22 mouse cellular contexts compared by ENCODE assay signal in the genomic region with DNA sequence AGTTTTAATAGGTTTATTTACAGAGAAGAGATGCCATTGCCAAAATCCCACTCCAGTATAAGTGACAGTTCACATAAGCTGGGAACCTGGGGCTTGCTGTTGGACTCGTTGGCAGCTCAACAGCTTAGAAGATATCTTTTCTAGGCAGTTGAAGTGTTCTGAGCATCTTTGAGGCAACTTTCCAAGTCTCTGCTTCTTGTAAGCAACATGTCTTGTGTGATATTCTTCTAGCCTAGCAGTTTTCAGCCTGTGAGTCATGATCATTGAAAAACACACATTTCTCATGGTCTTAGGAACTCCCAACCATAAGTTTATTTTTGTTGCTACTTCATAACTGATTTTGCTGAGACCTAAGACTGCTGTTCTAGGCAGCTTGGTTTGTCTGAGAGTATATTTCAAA. TPM values are rescaled to one million over a fixed set of nuclear protein-coding genes. Genes with fewer than 3 reads are reported as not detected.
DNase-seq lines count a peak whose midpoint lies in the region; ATAC-seq and TF ChIP-seq lines count a peak whose summit lies in the region.
"Had no signal": no experiment of that assay in that cellular context is flagged by ENCODE, and none has a peak within 500 bp of the region (broad histone marks: within the 10 kb centered on the region; RNA-seq: fewer than 3 reads in every experiment).

No protein-coding gene starts in this region.

- DNase-seq in frontal cortex, postnatal 36 days (ENCODE audit: low spot score in 2 of 2): no peak
- DNase-seq in heart, adult 8-10 months (ENCODE audit: low spot score): no peak
- DNase-seq in liver, embryonic 13.5 days: no peak
- no peak for DNase-seq in liver
- no peak for DNase-seq in forebrain, embryonic 14.5 days (ENCODE audit: low spot score)
- DNase-seq: adrenal gland, postnatal 10 days; cerebellum, adult 11 months; cerebellum, adult 9-11 months; lung, postnatal 36 days; midbrain, embryonic 14.5 days; retina, postnatal 1 day; right cerebral cortex, postnatal 25 days; spleen, adult 18-20 months had no signal

- 46% methylated on average over 1 of the region's 1 CpGs for WGBS in heart, embryonic 16.5 days
- WGBS in liver, embryonic 13.5 days (ENCODE audit: insufficient replicate concordance): 56% methylated on average over 1 of the region's 1 CpGs
- 89% methylated on average over 1 of the region's 1 CpGs for WGBS in forebrain, embryonic 14.5 days

- ATAC-seq in frontal cortex, adult (ENCODE audit: low TSS enrichment): peak; percentile 62
- no peak for ATAC-seq in heart, embryonic 16.5 days (replicated peaks; ENCODE audit: extremely low read depth, insufficient read depth, low FRiP score)
- ATAC-seq in liver, embryonic 13.5 days (ENCODE audit: low read depth): no peak
- no peak for ATAC-seq in forebrain, embryonic 14.5 days
- ATAC-seq: forebrain, embryonic 16.5 days; inflammation-experienced regulatory T-cells, adult 6 months had no signal

- H3K4me1 ChIP-seq in heart, embryonic 16.5 days (ENCODE audit: control insufficient read depth, insufficient read depth, low read length): peaks cover 12% of the 10 kb centered on the region; the same call in 1 of the 2 replicates
- peaks cover 14% of the 10 kb centered on the region for H3K4me1 ChIP-seq in liver, embryonic 13.5 days (replicated peaks)
- no peaks in the 10 kb centered on the region for H3K4me1 ChIP-seq in embryonic fibroblast, embryonic 13.5 days (ENCODE audit: control insufficient read depth, insufficient read depth, low read length)
- H3K4me1 ChIP-seq in forebrain, embryonic 14.5 days (ENCODE audit: control insufficient read depth, insufficient read depth, low read length): no peaks in the 10 kb centered on the region
- H3K4me1 ChIP-seq: embryonic facial prominence, embryonic 15.5 days; hindbrain, embryonic 13.5 days; neural tube, embryonic 13.5 days had no signal

- H3K9me3 ChIP-seq in heart, embryonic 16.5 days (replicated peaks; ENCODE audit: control insufficient read depth, low read length): no peaks in the 10 kb centered on the region; the same call in 1 of the 2 replicates
- H3K9me3 ChIP-seq in liver, embryonic 13.5 days (replicated peaks): no peaks in the 10 kb centered on the region
- no peaks in the 10 kb centered on the region; the same call in 1 of the 2 replicates for H3K9me3 ChIP-seq in forebrain, embryonic 14.5 days (replicated peaks; ENCODE audit: control insufficient read depth, low read length)
- H3K9me3 ChIP-seq: embryonic facial prominence, embryonic 15.5 days; hindbrain, embryonic 13.5 days had no signal

- H3K4me2 ChIP-seq in heart, embryonic 16.5 days (ENCODE audit: low read depth, low read length): no peak overlapping the region
- H3K4me2 ChIP-seq in liver, embryonic 13.5 days: no peak overlapping the region
- no peak overlapping the region for H3K4me2 ChIP-seq in forebrain, embryonic 14.5 days (ENCODE audit: low read length)
- H3K4me2 ChIP-seq: embryonic facial prominence, embryonic 15.5 days; hindbrain, embryonic 13.5 days; neural tube, embryonic 13.5 days had no signal

- no peak for TF ChIP-seq CTCF in embryonic fibroblast, embryonic 13.5 days (IDR thresholded peaks at IDR 0.05; ENCODE audit: borderline replicate concordance, insufficient read depth, low read length)

- no peak for TF ChIP-seq POLR2A in embryonic fibroblast, embryonic 13.5 days (IDR thresholded peaks at IDR 0.05; ENCODE audit: low read depth, low read length)

- no peaks in the 10 kb centered on the region for H3K27me3 ChIP-seq in heart, embryonic 16.5 days (ENCODE audit: control insufficient read depth, insufficient read depth, low read length)
- H3K27me3 ChIP-seq in liver, embryonic 13.5 days: no peaks in the 10 kb centered on the region
- no peaks in the 10 kb centered on the region for H3K27me3 ChIP-seq in forebrain, embryonic 14.5 days (replicated peaks; ENCODE audit: control insufficient read depth, insufficient read depth, low read length)
- H3K27me3 ChIP-seq: embryonic facial prominence, embryonic 15.5 days; hindbrain, embryonic 13.5 days; neural tube, embryonic 13.5 days had no signal

- no peak overlapping the region for H3K9ac ChIP-seq in heart, embryonic 16.5 days (ENCODE audit: low read length)
- H3K9ac ChIP-seq in liver, embryonic 13.5 days: no peak overlapping the region
- no peak overlapping the region for H3K9ac ChIP-seq in forebrain, embryonic 14.5 days (ENCODE audit: low read length)
- H3K9ac ChIP-seq: embryonic facial prominence, embryonic 15.5 days; hindbrain, embryonic 13.5 days; neural tube, embryonic 13.5 days had no signal

- peaks cover 8% of the 10 kb centered on the region for H3K36me3 ChIP-seq in heart, embryonic 16.5 days (ENCODE audit: control insufficient read depth, insufficient read depth)
- H3K36me3 ChIP-seq in liver, embryonic 13.5 days: peaks cover 9% of the 10 kb centered on the region
- H3K36me3 ChIP-seq in forebrain, embryonic 14.5 days (ENCODE audit: control insufficient read depth, insufficient read depth, low read length): peaks cover 9% of the 10 kb centered on the region

- H3K4me3 ChIP-seq in heart, embryonic 16.5 days (ENCODE audit: low read length): no peak overlapping the region
- no peak overlapping the region for H3K4me3 ChIP-seq in liver, embryonic 13.5 days (replicated peaks)
- no peak overlapping the region for H3K4me3 ChIP-seq in embryonic fibroblast, embryonic 13.5 days (ENCODE audit: insufficient read depth, low read length)
- H3K4me3 ChIP-seq in forebrain, embryonic 14.5 days (ENCODE audit: low read depth, low read length): no peak overlapping the region
- H3K4me3 ChIP-seq: embryonic facial prominence, embryonic 15.5 days; hindbrain, embryonic 13.5 days; myocyte; neural tube, embryonic 13.5 days had no signal

- peak overlapping the region; percentile 57 for H3K27ac ChIP-seq in heart, embryonic 16.5 days (ENCODE audit: low read length)
- peak overlapping the region; percentile 50; the same call in 1 of the 2 replicates for H3K27ac ChIP-seq in liver, embryonic 13.5 days
- peak overlapping the region; percentile 51; the same call in 1 of the 2 replicates for H3K27ac ChIP-seq in embryonic fibroblast, embryonic 13.5 days (ENCODE audit: insufficient read depth, low read length)
- H3K27ac ChIP-seq in forebrain, embryonic 14.5 days (ENCODE audit: low read depth, low read length): no peak overlapping the region
- H3K27ac ChIP-seq: embryonic facial prominence, embryonic 15.5 days; hindbrain, embryonic 13.5 days; neural tube, embryonic 13.5 days had no signal

RNA-seq across cellular contexts. Expression of a gene that starts 6.8 kb away (rescaled TPM):
- 31.4 and 34.6 TPM in 2 replicates for polyA plus RNA-seq in heart, embryonic 16.5 days (2015; fragmentation: Nextera tagmentation; extraction: Ambion mirVana)
- total RNA-seq in heart, adult 8-10 months (2022): 10 to 100 TPM in 3 of 4 experiments, 1 to 10 TPM in 1; 9.6 to 17.7 (median 14.0) TPM
- polyA plus RNA-seq in liver, embryonic 13.5 days (2015; fragmentation: Nextera tagmentation; extraction: Ambion mirVana): 28.5 and 33.0 TPM in 2 replicates
- polyA plus RNA-seq in embryonic fibroblast, embryonic 13.5 days (2011; ENCODE audit: insufficient read length, low read depth, missing spikeins): 37.2 and 44.9 TPM in 2 replicates
- polyA plus RNA-seq in forebrain, embryonic 14.5 days (2014; fragmentation: Nextera tagmentation; extraction: Ambion mirVana): 60.3 and 63.9 TPM in 2 replicates

RNA-seq across cellular contexts. Expression of a gene that starts 24.2 kb away (rescaled TPM):
- 31.2 and 34.6 TPM in 2 replicates for polyA plus RNA-seq in heart, embryonic 16.5 days (2015; fragmentation: Nextera tagmentation; extraction: Ambion mirVana)
- 10 to 100 TPM; 25.9 to 29.4 (median 27.3) TPM for total RNA-seq in heart, adult 8-10 months (2022)
- 18.0 and 25.6 TPM in 2 replicates for polyA plus RNA-seq in liver, embryonic 13.5 days (2015; fragmentation: Nextera tagmentation; extraction: Ambion mirVana)
- polyA plus RNA-seq in embryonic fibroblast, embryonic 13.5 days (2011; ENCODE audit: insufficient read length, low read depth, missing spikeins): 59.9 and 69.7 TPM in 2 replicates
- polyA plus RNA-seq in forebrain, embryonic 14.5 days (2014; fragmentation: Nextera tagmentation; extraction: Ambion mirVana): 27.8 and 28.8 TPM in 2 replicates
